Mouse (Mus musculus): ENCODE measurements around the gene Cend1. TPM values are rescaled to one million over a fixed set of nuclear protein-coding genes. Genes with fewer than 3 reads are reported as not detected.

The Cend1 gene
- total RNA-seq (2015) (not detected in 2 replicates), total RNA-seq (2017) (not detected in 2 replicates)

- peak; percentile 34; the same call in 1 of the 2 replicates for ATAC-seq (replicated peaks; ENCODE audit: poor library complexity)
These were observed at the start of gene Cend1 for GRCm38 (mm10) chr7:141429310-141429709. Gene Cend1 (minus strand): TSS chr7:141429491.

GRCm38 (mm10) chr7:141478270-141478748 lies 49.0 kb upstream of the Cend1 start:
- ATAC-seq (replicated peaks; ENCODE audit: poor library complexity), result no peak

- no peak for ATAC-seq (replicated peaks; ENCODE audit: poor library complexity)
These were observed 48.4 kb upstream of the Cend1 start for GRCm38 (mm10) chr7:141477578-141478269.

GRCm38 (mm10) chr7:141476981-141477370 lies 47.7 kb upstream of the Cend1 start:
- peak; percentile 9; the same call in 1 of the 2 replicates for ATAC-seq (replicated peaks; ENCODE audit: poor library complexity)

- ATAC-seq (replicated peaks; ENCODE audit: poor library complexity), result peak; percentile 29
These were observed 47.1 kb upstream of the Cend1 start for GRCm38 (mm10) chr7:141476226-141476980.

- ATAC-seq (replicated peaks; ENCODE audit: poor library complexity), result no peak
These were observed 46.5 kb upstream of the Cend1 start for GRCm38 (mm10) chr7:141475805-141476158.

GRCm38 (mm10) chr7:141475011-141475804 lies 45.9 kb upstream of the Cend1 start, which contains the start of the genes Polr2l and Tspan4:
Gene Polr2l (minus strand): TSS chr7:141475132.
Gene Tspan4 (plus strand): TSS chr7:141475240.
- ATAC-seq (replicated peaks; ENCODE audit: poor library complexity), result peak; percentile 63

- ATAC-seq (replicated peaks; ENCODE audit: poor library complexity), result no peak
These were observed 44.9 kb upstream of the Cend1 start for GRCm38 (mm10) chr7:141474160-141474559.

GRCm38 (mm10) chr7:141472763-141473162 lies 43.5 kb upstream of the Cend1 start:
- no peak for ATAC-seq (replicated peaks; ENCODE audit: poor library complexity)

- ATAC-seq (replicated peaks; ENCODE audit: poor library complexity), result no peak
These were observed 42.9 kb upstream of the Cend1 start for GRCm38 (mm10) chr7:141472226-141472625.

- ATAC-seq (replicated peaks; ENCODE audit: poor library complexity), result no peak
These were observed 41.9 kb upstream of the Cend1 start for GRCm38 (mm10) chr7:141471236-141471635.

GRCm38 (mm10) chr7:141470637-141470944 lies 41.3 kb upstream of the Cend1 start:
- no peak for ATAC-seq (replicated peaks; ENCODE audit: poor library complexity)

- no peak for ATAC-seq (replicated peaks; ENCODE audit: poor library complexity)
These were observed 40.8 kb upstream of the Cend1 start for GRCm38 (mm10) chr7:141469901-141470636.

GRCm38 (mm10) chr7:141469352-141469751 lies 40.1 kb upstream of the Cend1 start:
- ATAC-seq (replicated peaks; ENCODE audit: poor library complexity), result no peak

- peak; percentile 73 for ATAC-seq (replicated peaks; ENCODE audit: poor library complexity)
These were observed 39.4 kb upstream of the Cend1 start for GRCm38 (mm10) chr7:141468522-141469211.

- no peak for ATAC-seq (replicated peaks; ENCODE audit: poor library complexity)
These were observed 38.9 kb upstream of the Cend1 start for GRCm38 (mm10) chr7:141468164-141468521.

- ATAC-seq (replicated peaks; ENCODE audit: poor library complexity), result peak; percentile 56
These were observed 38.1 kb upstream of the Cend1 start, which contains the start of gene Cd151 for GRCm38 (mm10) chr7:141467230-141468030. Gene Cd151 (plus strand): TSS chr7:141467392.

GRCm38 (mm10) chr7:141466607-141467148 lies 37.4 kb upstream of the Cend1 start:
- ATAC-seq (replicated peaks; ENCODE audit: poor library complexity), result no peak

GRCm38 (mm10) chr7:141466045-141466394 lies 36.7 kb upstream of the Cend1 start:
- ATAC-seq (replicated peaks; ENCODE audit: poor library complexity), result no peak
